Mouse (Mus musculus) frontal cortex, adult 2 months (tissue): ENCODE data around the gene Ube2f. TPM values are rescaled to one million over a fixed set of nuclear protein-coding genes. Genes with fewer than 3 reads are reported as not detected.

Experiments used
- DNase-seq, 2 experiments: peaks; one replicate each; pipeline ENCODE4 v3.0.0; 2022; ENCODE audit warnings: low spot score in 1 of 2; ENCODE audit errors: extremely low spot score in 1 of 2
- polyA plus RNA-seq: library from polyadenylated mRNA; depleted of rRNA; stranded (reverse); fragments of >200 nt; gene quantifications from 2 replicates; pipeline ENCODE4 v1.2.3, GENCODE M21; 2012; rRNA removed

Ube2f gene
- polyA plus RNA-seq, result 60.1 and 62.1 TPM in 2 replicates

DNA sequence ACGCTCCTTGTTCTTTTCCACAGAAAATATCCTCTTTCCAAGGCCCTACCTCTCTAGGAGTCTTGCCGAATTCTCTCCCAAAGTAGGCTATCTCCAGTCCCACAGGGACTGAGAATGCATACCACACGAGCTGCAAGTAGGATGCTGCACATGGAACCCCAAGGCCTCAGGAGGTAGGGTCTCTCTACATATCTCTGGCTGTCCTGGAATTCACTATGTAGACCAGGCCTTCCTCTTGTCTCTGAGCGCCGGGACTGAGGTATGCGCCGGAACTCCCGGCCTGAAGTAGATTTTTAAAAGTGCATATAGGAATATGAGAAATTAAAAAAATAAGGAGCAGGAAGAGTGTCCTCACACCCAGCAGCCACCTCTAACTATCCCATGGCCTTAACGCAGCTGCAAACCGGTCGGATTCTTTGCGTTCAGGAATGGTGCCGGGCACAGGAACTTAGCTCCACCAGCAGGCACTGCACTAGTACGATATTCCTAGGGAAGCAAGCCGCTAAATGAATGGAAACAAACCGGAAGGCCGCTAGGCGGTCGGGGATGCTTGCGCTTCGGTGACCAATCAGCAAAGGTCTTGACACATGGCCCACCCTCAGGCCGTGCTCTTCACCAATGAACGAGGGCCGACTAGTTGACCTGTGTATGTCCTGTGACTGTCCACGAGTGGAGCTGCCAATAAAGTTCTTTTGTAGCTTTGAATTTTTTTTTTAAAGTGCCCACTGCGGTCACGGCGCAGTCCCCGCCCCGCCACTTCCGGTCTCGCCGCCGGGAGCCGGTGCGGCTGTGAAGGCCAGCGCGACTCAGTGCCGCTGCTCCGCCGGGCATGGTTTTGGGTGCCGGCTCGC lies at the start of gene Ube2f:
Ube2f (plus strand) TSS at position 741 of the 851 bp plus-strand sequence.
- DNase-seq, result peak; percentile 97 to 98

DNA sequence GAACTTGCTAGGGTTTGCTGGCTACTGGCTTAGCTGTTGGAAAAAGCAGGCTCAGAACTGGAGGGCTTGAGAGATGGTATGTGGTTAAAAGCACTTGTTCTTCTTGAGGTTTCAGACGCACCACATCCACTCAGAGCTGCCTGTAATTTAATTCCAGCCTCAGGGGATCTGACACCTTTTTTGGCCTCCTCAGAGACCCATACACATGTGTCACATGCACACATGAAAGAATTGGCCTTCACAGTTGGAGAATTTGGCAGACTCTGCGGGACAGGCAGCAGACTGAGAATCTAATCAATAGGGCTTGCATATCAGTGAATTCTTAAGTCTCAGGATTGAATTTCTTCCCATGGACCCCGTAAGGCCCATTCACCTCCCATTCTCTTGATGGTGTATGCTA lies 49.0 kb upstream of the Ube2f start:
- no peak for DNase-seq

- no peak for DNase-seq
Observed at GRCm38 (mm10) chr1:91204221-91204765, 45.8 kb upstream of the Ube2f start.

GRCm38 (mm10) chr1:91205651-91206050 lies 44.5 kb upstream of the Ube2f start:
- no peak for DNase-seq

- no peak for DNase-seq
Observed at GRCm38 (mm10) chr1:91206336-91206735, 43.8 kb upstream of the Ube2f start.

GRCm38 (mm10) chr1:91206873-91207272 lies 43.2 kb upstream of the Ube2f start:
- DNase-seq, result peak in 1 of 2 experiments; percentile 69

GRCm38 (mm10) chr1:91207334-91208074 lies 42.6 kb upstream of the Ube2f start:
- DNase-seq, result no peak

- DNase-seq, result peak; percentile 74 to 75
Observed at GRCm38 (mm10) chr1:91209343-91209742, 40.8 kb upstream of the Ube2f start.

DNA sequence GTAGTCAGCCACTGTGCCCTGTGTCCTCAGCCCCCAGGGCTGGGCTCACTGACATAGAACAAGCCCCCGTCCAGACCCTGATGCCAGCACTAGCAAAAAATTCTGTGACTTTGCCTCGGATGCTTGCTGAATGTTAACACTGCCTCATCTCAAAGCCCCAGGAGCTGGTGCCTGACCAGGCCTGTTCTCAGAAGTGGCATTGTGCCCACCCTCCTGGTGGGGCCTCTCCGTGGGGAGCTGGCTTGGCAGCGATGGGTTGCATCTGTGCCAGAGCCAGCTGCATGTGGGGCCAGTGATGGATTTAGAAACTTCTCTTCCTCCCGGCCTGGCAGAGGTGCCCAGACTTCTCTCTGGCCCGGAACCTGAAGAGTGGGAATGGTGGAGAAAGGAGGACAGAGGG lies 40.3 kb upstream of the Ube2f start:
- peak; percentile 85 to 92 for DNase-seq

GRCm38 (mm10) chr1:91211099-91211498 lies 39.0 kb upstream of the Ube2f start:
- peak in 1 of 2 experiments; percentile 84 for DNase-seq

DNA sequence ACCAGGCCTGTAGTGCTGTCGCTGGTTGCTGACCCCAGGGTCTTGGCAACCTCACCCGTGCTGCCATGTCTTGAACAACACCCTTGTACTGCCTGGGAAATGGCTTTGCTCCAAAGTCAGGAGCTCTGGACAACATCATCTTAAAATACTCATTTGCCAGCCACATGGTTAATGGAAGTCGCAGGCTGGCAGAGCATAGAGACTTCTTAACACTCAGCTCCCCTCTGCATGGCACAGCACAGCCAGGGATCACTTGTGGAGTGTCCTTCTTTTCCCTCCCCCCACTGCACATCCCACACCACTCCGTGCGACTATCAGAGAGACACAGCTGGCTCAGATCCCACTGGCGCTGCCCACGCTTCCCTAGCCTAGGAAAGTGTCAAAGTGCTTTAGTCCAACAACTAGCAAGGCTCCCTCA lies 38.5 kb upstream of the Ube2f start:
- DNase-seq, result no peak

DNA sequence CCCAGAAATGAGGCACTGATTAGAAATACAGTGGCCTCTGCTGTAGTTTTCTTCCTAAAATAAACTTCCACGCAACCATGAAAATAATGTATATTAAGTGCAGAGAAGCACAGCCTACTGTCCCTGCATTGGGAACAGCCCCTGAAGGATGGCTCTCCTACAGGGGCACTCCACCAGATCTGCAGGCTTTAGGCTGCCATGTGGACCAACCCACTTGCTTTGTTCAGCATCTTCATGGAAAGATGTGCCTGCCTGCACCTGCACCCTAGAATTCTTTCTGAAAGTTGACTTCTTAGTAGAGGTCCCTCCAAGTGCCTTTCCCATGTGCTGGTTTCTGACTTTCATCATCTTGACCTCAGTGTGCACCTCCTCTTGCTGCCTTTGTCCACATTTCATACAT lies 34.8 kb upstream of the Ube2f start:
- DNase-seq, result no peak

DNA sequence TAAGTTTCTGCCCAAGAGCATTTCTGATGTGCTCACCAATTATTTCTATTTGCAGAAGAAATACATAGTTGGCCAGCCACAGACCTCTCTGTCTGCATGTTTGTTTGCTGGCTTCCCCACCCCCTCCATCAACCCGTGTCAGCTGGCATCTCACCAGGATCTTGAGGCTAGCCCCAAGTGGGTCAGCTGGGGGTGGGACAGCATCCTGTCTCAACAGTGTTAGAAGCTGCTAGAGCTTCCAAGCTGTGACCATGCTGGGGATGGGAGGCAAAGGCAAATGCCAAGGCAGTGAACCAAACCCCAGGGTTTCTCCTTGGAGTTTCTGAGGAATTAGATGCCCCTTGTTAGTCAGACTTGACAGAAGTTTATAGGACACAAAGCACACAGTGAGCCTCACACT lies 34.1 kb upstream of the Ube2f start:
- no peak for DNase-seq

- no peak for DNase-seq
Observed at GRCm38 (mm10) chr1:91216504-91217267, 33.4 kb upstream of the Ube2f start.

DNA sequence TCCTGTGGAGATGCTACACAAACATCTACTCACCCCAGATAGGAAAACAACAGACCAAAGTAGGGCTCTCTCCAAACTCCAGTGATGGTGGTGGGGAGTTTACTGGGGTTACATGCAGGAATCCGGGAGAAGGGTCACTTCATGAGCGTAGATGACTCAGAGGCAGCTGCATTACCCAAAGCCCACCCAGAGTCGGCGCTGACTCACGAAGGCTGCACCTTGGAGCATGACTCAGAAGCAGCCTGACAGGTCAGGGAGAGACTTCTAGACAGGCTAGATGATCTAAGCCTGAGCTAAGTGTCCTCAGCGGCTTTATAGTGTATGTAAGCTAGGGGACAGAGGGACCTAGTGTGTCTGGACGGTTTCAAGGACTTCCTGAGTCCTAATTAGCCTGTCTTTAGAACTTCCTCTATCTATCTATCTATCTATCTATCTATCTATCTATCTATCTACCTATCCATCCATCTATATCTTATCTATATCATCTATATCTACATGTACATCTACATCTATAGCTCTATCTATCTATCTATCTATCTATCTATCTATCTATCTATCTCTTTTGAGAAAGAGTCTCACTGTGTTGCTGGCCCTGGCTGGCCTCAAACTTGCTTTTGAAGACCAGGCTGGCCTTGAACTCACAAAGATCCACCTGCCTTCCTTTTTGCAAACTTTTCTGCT lies 30.3 kb upstream of the Ube2f start:
- no peak for DNase-seq

- no peak for DNase-seq
Observed at GRCm38 (mm10) chr1:91220322-91220672, 29.8 kb upstream of the Ube2f start.

GRCm38 (mm10) chr1:91226562-91226961 lies 23.5 kb upstream of the Ube2f start:
- no peak for DNase-seq

GRCm38 (mm10) chr1:91227381-91228054 lies 22.6 kb upstream of the Ube2f start:
- DNase-seq, result no peak

- DNase-seq, result no peak
Observed at GRCm38 (mm10) chr1:91231142-91231541, 19.0 kb upstream of the Ube2f start.

GRCm38 (mm10) chr1:91231896-91232295 lies 18.2 kb upstream of the Ube2f start:
- DNase-seq, result no peak
